Mouse (Mus musculus) CH12.LX (cell line): ENCODE results near the gene Pced1b.

ENCODE experiments used
- CHD1 ChIP-seq: IDR thresholded peaks from 2 replicates; pipeline ENCODE4 v1.6.1; 2012; ENCODE audit warnings: low read depth, low read length, improper control_type of control experiment, inconsistent platforms
- CHD2 ChIP-seq: IDR thresholded peaks from 2 replicates; pipeline ENCODE4 v1.6.1; 2011; ENCODE audit warnings: low read length, improper control_type of control experiment
- CTCF ChIP-seq, 2 experiments: IDR thresholded peaks in 1 of 2; conservative IDR thresholded peaks in 1 of 2; 2 replicates each; pipeline ENCODE4 v1.5.1; 2011 to 2012; ENCODE audit warnings: low read depth in 2 of 2, low read length in 2 of 2, improper control_type of control experiment in 1 of 2, inconsistent platforms in 1 of 2, mild to moderate bottlenecking in 1 of 2, moderate library complexity in 1 of 2
- ETS1 ChIP-seq: conservative IDR thresholded peaks from 2 replicates; pipeline ENCODE4 v1.6.1; 2012; ENCODE audit warnings: low read depth, mild to moderate bottlenecking, inconsistent platforms, low read length, improper control_type of control experiment, moderate library complexity
- JUN ChIP-seq: IDR thresholded peaks from 2 replicates; pipeline ENCODE4 v1.6.1; 2011; ENCODE audit warnings: low read depth, mild to moderate bottlenecking, low read length, improper control_type of control experiment, moderate library complexity; ENCODE audit not compliant: insufficient read depth
- MEF2A ChIP-seq: IDR thresholded peaks from 2 replicates; pipeline ENCODE4 v1.6.1; 2014; ENCODE audit warnings: low read depth, mild to moderate bottlenecking, inconsistent platforms, low read length, improper control_type of control experiment, borderline replicate concordance
- MYC ChIP-seq: IDR thresholded peaks from 2 replicates; pipeline ENCODE4 v1.6.1; 2011; ENCODE audit warnings: low read depth, mild to moderate bottlenecking, improper control_type of control experiment, low read length
- PAX5 ChIP-seq: IDR thresholded peaks from 2 replicates; pipeline ENCODE4 v1.6.1; 2012; ENCODE audit warnings: low read length, inconsistent platforms, mixed read lengths
- POLR2A ChIP-seq: IDR thresholded peaks from 2 replicates; pipeline ENCODE4 v1.6.1; 2011; ENCODE audit warnings: low read depth, mild to moderate bottlenecking, improper control_type of control experiment, low read length
- POLR2AphosphoS2 ChIP-seq: IDR thresholded peaks from 2 replicates; pipeline ENCODE4 v1.6.1; 2011; ENCODE audit warnings: low read depth, low read length, improper control_type of control experiment
- TCF12 ChIP-seq: IDR thresholded peaks from 2 replicates; pipeline ENCODE4 v1.6.1; 2014; ENCODE audit warnings: low read depth, mild to moderate bottlenecking, inconsistent platforms, low read length, improper control_type of control experiment
- USF2 ChIP-seq: conservative IDR thresholded peaks from 2 replicates; pipeline ENCODE4 v1.6.1; 2011; ENCODE audit warnings: low read depth, low read length, improper control_type of control experiment

GRCm38 (mm10) chr15:97257206-97257775, 10.4 kb downstream of the Pced1b start:
- TF ChIP-seq CHD1, result no peak
- no peak for TF ChIP-seq CHD2
- no peak for TF ChIP-seq MYC
- TF ChIP-seq JUN, result no peak
- TF ChIP-seq POLR2AphosphoS2, result no peak
- no peak for TF ChIP-seq CTCF (conservative IDR thresholded peaks at IDR 0.05 in 1 of 2, IDR thresholded peaks at IDR 0.05 in 1 of 2; ENCODE audit: low read depth in 2 of 2, low read length in 2 of 2)
- TF ChIP-seq PAX5, result no peak
- TF ChIP-seq ETS1, result no peak
- TF ChIP-seq POLR2A, result no peak
- no peak for TF ChIP-seq USF2
- TF ChIP-seq TCF12, result no peak
- TF ChIP-seq MEF2A, result no peak
